Mouse (Mus musculus): ENCODE data around the gene Depdc1b. TPM values are rescaled to one million over a fixed set of nuclear protein-coding genes. Genes with fewer than 3 reads are reported as not detected.

Depdc1b gene
- total and polyA plus RNA-seq, 2 experiments from 2014 or later = 1.1 TPM; not detected in 1

- H3K9me3 ChIP-seq (replicated peaks; ENCODE audit: control insufficient read depth, low read length) = no peaks in the 10 kb centered on the region
- H3K9ac ChIP-seq (replicated peaks; ENCODE audit: low read depth, low read length) = no peak overlapping the region
- no peaks in the 10 kb centered on the region for H3K4me1 ChIP-seq (ENCODE audit: control insufficient read depth, insufficient read depth)
- no peak for ATAC-seq (ENCODE audit: insufficient read depth, low read depth)
- H3K4me2 ChIP-seq (ENCODE audit: low read depth, low read length) = no peak overlapping the region
- no peak for DNase-seq (ENCODE audit: low spot score)
- TF ChIP-seq CTCF (IDR thresholded peaks at IDR 0.05; ENCODE audit: low read depth) (no peak), EP300 (IDR thresholded peaks at IDR 0.05; ENCODE audit: low read depth) (no peak)
- H3K36me3 ChIP-seq (replicated peaks; ENCODE audit: control insufficient read depth, insufficient read depth, low read length) = no peaks in the 10 kb centered on the region
- WGBS = 47% methylated on average over 5 of the region's 5 CpGs
- H3K27ac ChIP-seq (ENCODE audit: low read depth) = no peak overlapping the region
- H3K27me3 ChIP-seq (ENCODE audit: control insufficient read depth, insufficient read depth, low read length) = 0 out of 2 replicates have a peak, but pooled peaks cover 3% of the 10 kb centered on the region
- H3K4me3 ChIP-seq (ENCODE audit: low read depth, low read length) = no peak overlapping the region
Observed at GRCm38 (mm10) chr13:108273456-108273855, 42.7 kb upstream of the Depdc1b start.

GRCm38 (mm10) chr13:108276561-108276960 lies 39.6 kb upstream of the Depdc1b start:
- Histone ChIP-seq H3K4me2 (ENCODE audit: low read depth, low read length) (no peak overlapping the region), H3K9ac (replicated peaks; ENCODE audit: low read depth, low read length) (no peak overlapping the region), H3K36me3 (replicated peaks; ENCODE audit: control insufficient read depth, insufficient read depth, low read length) (no peaks in the 10 kb centered on the region), H3K4me3 (ENCODE audit: low read depth, low read length) (no peak overlapping the region), H3K27ac (ENCODE audit: low read depth) (no peak overlapping the region), H3K9me3 (replicated peaks; ENCODE audit: control insufficient read depth, low read length) (no peaks in the 10 kb centered on the region), H3K27me3 (ENCODE audit: control insufficient read depth, insufficient read depth, low read length) (0 out of 2 replicates have a peak, but pooled peaks cover 3% of the 10 kb centered on the region), H3K4me1 (ENCODE audit: control insufficient read depth, insufficient read depth) (no peaks in the 10 kb centered on the region)
- no peak for ATAC-seq (ENCODE audit: insufficient read depth, low read depth)
- DNase-seq (ENCODE audit: low spot score) = no peak
- no peak for TF ChIP-seq EP300 (IDR thresholded peaks at IDR 0.05; ENCODE audit: low read depth)
- no peak for TF ChIP-seq CTCF (IDR thresholded peaks at IDR 0.05; ENCODE audit: low read depth)
- WGBS = 47% methylated on average over 1 of the region's 1 CpGs

- no peak overlapping the region for H3K4me3 ChIP-seq (ENCODE audit: low read depth, low read length)
- H3K4me1 ChIP-seq (ENCODE audit: control insufficient read depth, insufficient read depth) = no peaks in the 10 kb centered on the region
- no peaks in the 10 kb centered on the region for H3K36me3 ChIP-seq (replicated peaks; ENCODE audit: control insufficient read depth, insufficient read depth, low read length)
- no peak overlapping the region for H3K9ac ChIP-seq (replicated peaks; ENCODE audit: low read depth, low read length)
- H3K27me3 ChIP-seq (ENCODE audit: control insufficient read depth, insufficient read depth, low read length) = 0 out of 2 replicates have a peak, but pooled peaks cover 3% of the 10 kb centered on the region
- no peaks in the 10 kb centered on the region for H3K9me3 ChIP-seq (replicated peaks; ENCODE audit: control insufficient read depth, low read length)
- no peak overlapping the region for H3K4me2 ChIP-seq (ENCODE audit: low read depth, low read length)
- H3K27ac ChIP-seq (ENCODE audit: low read depth) = no peak overlapping the region
- DNase-seq (ENCODE audit: low spot score) (no peak), ATAC-seq (ENCODE audit: insufficient read depth, low read depth) (no peak)
- TF ChIP-seq EP300 (IDR thresholded peaks at IDR 0.05; ENCODE audit: low read depth) (no peak), CTCF (IDR thresholded peaks at IDR 0.05; ENCODE audit: low read depth) (no peak)
- whole genome bisulfite sequencing = 89% methylated on average over 7 of the region's 7 CpGs
Observed at GRCm38 (mm10) chr13:108277320-108277719, 38.8 kb upstream of the Depdc1b start.

GRCm38 (mm10) chr13:108278592-108278991 lies 37.5 kb upstream of the Depdc1b start:
- Histone ChIP-seq H3K4me3 (ENCODE audit: low read depth, low read length) (no peak overlapping the region), H3K9me3 (replicated peaks; ENCODE audit: control insufficient read depth, low read length) (no peaks in the 10 kb centered on the region), H3K27me3 (ENCODE audit: control insufficient read depth, insufficient read depth, low read length) (0 out of 2 replicates have a peak, but pooled peaks cover 3% of the 10 kb centered on the region), H3K4me1 (ENCODE audit: control insufficient read depth, insufficient read depth) (no peaks in the 10 kb centered on the region), H3K9ac (replicated peaks; ENCODE audit: low read depth, low read length) (no peak overlapping the region), H3K36me3 (replicated peaks; ENCODE audit: control insufficient read depth, insufficient read depth, low read length) (no peaks in the 10 kb centered on the region), H3K4me2 (ENCODE audit: low read depth, low read length) (no peak overlapping the region), H3K27ac (ENCODE audit: low read depth) (no peak overlapping the region)
- TF ChIP-seq CTCF (IDR thresholded peaks at IDR 0.05; ENCODE audit: low read depth) (no peak), EP300 (IDR thresholded peaks at IDR 0.05; ENCODE audit: low read depth) (no peak)
- 54% methylated on average over 6 of the region's 6 CpGs for WGBS
- no peak for ATAC-seq (ENCODE audit: insufficient read depth, low read depth)
- no peak for DNase-seq (ENCODE audit: low spot score)

GRCm38 (mm10) chr13:108284312-108284711 lies 31.8 kb upstream of the Depdc1b start:
- no peak for TF ChIP-seq CTCF (IDR thresholded peaks at IDR 0.05; ENCODE audit: low read depth)
- TF ChIP-seq EP300 (IDR thresholded peaks at IDR 0.05; ENCODE audit: low read depth) = no peak
- Histone ChIP-seq H3K4me1 (ENCODE audit: control insufficient read depth, insufficient read depth) (no peaks in the 10 kb centered on the region), H3K4me3 (ENCODE audit: low read depth, low read length) (no peak overlapping the region), H3K9ac (replicated peaks; ENCODE audit: low read depth, low read length) (no peak overlapping the region), H3K27me3 (ENCODE audit: control insufficient read depth, insufficient read depth, low read length) (0 out of 2 replicates have a peak, but pooled peaks cover 3% of the 10 kb centered on the region), H3K27ac (ENCODE audit: low read depth) (no peak overlapping the region), H3K4me2 (ENCODE audit: low read depth, low read length) (no peak overlapping the region), H3K9me3 (replicated peaks; ENCODE audit: control insufficient read depth, low read length) (no peaks in the 10 kb centered on the region), H3K36me3 (replicated peaks; ENCODE audit: control insufficient read depth, insufficient read depth, low read length) (no peaks in the 10 kb centered on the region)
- WGBS = 89% methylated on average over 2 of the region's 2 CpGs
- DNase-seq (ENCODE audit: low spot score) (no peak), ATAC-seq (ENCODE audit: insufficient read depth, low read depth) (no peak)

- H3K4me2 ChIP-seq (ENCODE audit: low read depth, low read length) = no peak overlapping the region
- H3K9ac ChIP-seq (replicated peaks; ENCODE audit: low read depth, low read length) = no peak overlapping the region
- H3K27ac ChIP-seq (ENCODE audit: low read depth) = no peak overlapping the region
- no peak for TF ChIP-seq EP300 (IDR thresholded peaks at IDR 0.05; ENCODE audit: low read depth)
- TF ChIP-seq CTCF (IDR thresholded peaks at IDR 0.05; ENCODE audit: low read depth) = no peak
- ATAC-seq (ENCODE audit: insufficient read depth, low read depth) = no peak
- 35% methylated on average over 3 of the region's 3 CpGs for WGBS
- H3K36me3 ChIP-seq (replicated peaks; ENCODE audit: control insufficient read depth, insufficient read depth, low read length) = no peaks in the 10 kb centered on the region
- no peaks in the 10 kb centered on the region; the same call in 1 of the 2 replicates for H3K9me3 ChIP-seq (replicated peaks; ENCODE audit: control insufficient read depth, low read length)
- H3K27me3 ChIP-seq (ENCODE audit: control insufficient read depth, insufficient read depth, low read length) = peaks cover 12% of the 10 kb centered on the region
- no peak overlapping the region for H3K4me3 ChIP-seq (ENCODE audit: low read depth, low read length)
- H3K4me1 ChIP-seq (ENCODE audit: control insufficient read depth, insufficient read depth) = no peaks in the 10 kb centered on the region
- DNase-seq (ENCODE audit: low spot score) = no peak
Observed at GRCm38 (mm10) chr13:108287953-108288352, 28.2 kb upstream of the Depdc1b start.

Measured in heart, postnatal 0 days (tissue).